Mouse (Mus musculus) liver, postnatal 0 days (tissue): ENCODE data around the gene Gripap1. TPM values are rescaled to one million over a fixed set of nuclear protein-coding genes. Genes with fewer than 3 reads are reported as not detected.

Experiments used
- ATAC-seq: fragments of 200-750 bp; cut with Nextera tagmentation; 2 replicates; pipeline ENCODE4 v1.8.0; 2017; ENCODE audit warnings: mild to moderate bottlenecking, moderate library complexity
- DNase-seq: peaks from one replicate; pipeline ENCODE4 v3.0.0-alpha.2; 2016
- H3K27ac ChIP-seq: fragments of 300-500 bp; sonication (generic); 2 replicates; pipeline ENCODE4 v1.5.1; 2014; ENCODE audit warnings: antibody characterized with exemption, moderate library complexity, mild to moderate bottlenecking, low read depth
- H3K27me3 ChIP-seq: fragments of 300-500 bp; sonication (generic); 2 replicates; pipeline ENCODE4 v1.6.1; 2014; ENCODE audit warnings: low read length, control low read depth, mixed read lengths; ENCODE audit not compliant: insufficient read depth
- H3K36me3 ChIP-seq: fragments of 300-500 bp; sonication (generic); replicated peaks from 2 replicates; pipeline ENCODE4 v1.6.1; 2014; ENCODE audit warnings: mild to moderate bottlenecking, control low read depth, low read length, moderate library complexity, mixed read lengths; ENCODE audit not compliant: insufficient read depth
- H3K4me1 ChIP-seq: fragments of 300-500 bp; sonication (generic); 2 replicates; pipeline ENCODE4 v1.6.1; 2014; ENCODE audit warnings: antibody characterized with exemption, mild to moderate bottlenecking, control low read depth; ENCODE audit not compliant: insufficient read depth
- H3K4me2 ChIP-seq: fragments of 300-500 bp; sonication (generic); 2 replicates; pipeline ENCODE4 v1.6.1; 2014; ENCODE audit warnings: low read depth, mild to moderate bottlenecking, low read length, moderate library complexity, mixed read lengths
- H3K4me3 ChIP-seq: fragments of 300-500 bp; sonication (generic); 2 replicates; pipeline ENCODE4 v1.5.1; 2014; ENCODE audit warnings: low read depth, low read length
- H3K9ac ChIP-seq: fragments of 300-500 bp; sonication (generic); replicated peaks from 2 replicates; pipeline ENCODE4 v1.6.1; 2014; ENCODE audit warnings: mild to moderate bottlenecking, moderate library complexity
- H3K9me3 ChIP-seq: fragments of 300-500 bp; sonication (generic); 2 replicates; pipeline ENCODE4 v1.6.1; 2016; ENCODE audit warnings: mild to moderate bottlenecking, control low read depth, low read length, mixed read lengths
- CTCF ChIP-seq: sonication (generic); IDR thresholded peaks from 2 replicates; pipeline ENCODE4 v1.5.1; 2016; ENCODE audit warnings: antibody characterized with exemption, low read depth
- EP300 ChIP-seq: IDR thresholded peaks from 2 replicates; pipeline ENCODE4 v1.6.1; 2016; ENCODE audit warnings: antibody characterized with exemption, low read depth, mild to moderate bottlenecking
- WGBS: fragments of 180-500 bp; shearing (Covaris S2); extraction: QIAGEN DNeasy Blood & Tissue Kit; methylation state at CpG from one replicate; pipeline ENCODE4 v1.1.7; 2014; ENCODE audit not compliant: insufficient replicate concordance; 5-methylcytosine and 5-hydroxymethylcytosine counted together
- polyA plus RNA-seq: library from polyadenylated mRNA; unstranded; fragments of >200 nt; fragmentation: Nextera tagmentation; extraction: Ambion mirVana; gene quantifications from 2 replicates; pipeline ENCODE4 v1.2.1, GENCODE M21; 2015

Gripap1 gene
- polyA plus RNA-seq, 1 experiment from 2014 or later = 16.4 TPM

DNA sequence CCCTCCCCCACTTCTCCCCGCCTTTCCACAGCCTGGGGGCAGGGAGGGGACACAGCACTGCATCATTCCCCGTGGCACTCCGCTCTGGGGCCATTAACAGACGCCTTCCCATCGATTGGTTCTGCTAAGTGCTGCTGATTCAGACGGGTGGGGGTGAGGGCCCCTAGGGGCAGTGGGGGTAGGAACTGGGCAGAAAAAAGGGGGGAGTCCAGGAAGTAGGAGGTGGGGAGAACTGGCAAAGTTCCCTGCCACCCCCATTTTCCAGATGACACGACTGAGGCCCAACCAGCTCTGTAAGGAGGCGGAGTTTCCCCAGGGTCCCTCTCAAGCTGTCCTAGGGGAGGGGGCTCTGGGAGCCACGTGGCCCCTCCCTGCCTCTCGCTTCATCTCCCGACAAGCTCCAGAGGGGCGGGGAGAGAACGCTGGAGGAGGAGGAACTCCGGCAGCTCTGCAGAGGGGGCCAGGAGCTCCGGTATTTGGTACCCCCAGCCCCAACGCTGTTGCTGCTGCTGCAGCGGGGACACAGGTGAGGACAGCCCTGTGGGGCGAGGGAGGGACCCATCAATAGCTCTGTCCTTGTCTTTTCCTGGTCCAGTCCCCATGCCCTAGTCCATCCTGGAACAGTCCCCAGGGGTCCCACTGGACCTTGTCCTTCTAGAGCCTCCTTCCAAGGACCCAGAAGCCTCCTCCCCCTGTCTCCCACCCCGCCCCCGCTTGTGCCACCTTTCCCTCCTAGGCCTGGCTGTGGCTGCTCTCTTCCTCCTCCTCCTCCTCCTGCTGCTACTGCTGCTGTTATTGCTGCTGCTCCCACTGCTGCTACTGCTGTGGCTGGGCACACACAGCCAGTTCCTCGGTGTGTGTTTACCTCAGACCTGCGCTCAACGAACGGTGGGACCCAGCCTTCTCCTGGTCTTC lies 32.6 kb downstream of the Gripap1 start, which contains the start of gene Kcnd1:
Kcnd1 (plus strand) TSS at position 425 of the 915 bp plus-strand sequence.
- Histone ChIP-seq H3K36me3 (peaks cover 11% of the 10 kb centered on the region), H3K9me3 (no peaks in the 10 kb centered on the region), H3K4me2 (peak within 1 kb of the TSS; percentile 57), H3K27ac (no peak within 1 kb of the TSS), H3K9ac (no peak within 1 kb of the TSS), H3K27me3 (no peaks in the 10 kb centered on the region), H3K4me1 (no peaks in the 10 kb centered on the region; the same call in none of the 2 replicates), H3K4me3 (peak within 1 kb of the TSS; percentile 17)
- DNase-seq (no peak), ATAC-seq (no peak)
- TF ChIP-seq EP300 (no peak), CTCF (no peak)
- WGBS = 18% methylated on average over 19 of the region's 24 CpGs

DNA sequence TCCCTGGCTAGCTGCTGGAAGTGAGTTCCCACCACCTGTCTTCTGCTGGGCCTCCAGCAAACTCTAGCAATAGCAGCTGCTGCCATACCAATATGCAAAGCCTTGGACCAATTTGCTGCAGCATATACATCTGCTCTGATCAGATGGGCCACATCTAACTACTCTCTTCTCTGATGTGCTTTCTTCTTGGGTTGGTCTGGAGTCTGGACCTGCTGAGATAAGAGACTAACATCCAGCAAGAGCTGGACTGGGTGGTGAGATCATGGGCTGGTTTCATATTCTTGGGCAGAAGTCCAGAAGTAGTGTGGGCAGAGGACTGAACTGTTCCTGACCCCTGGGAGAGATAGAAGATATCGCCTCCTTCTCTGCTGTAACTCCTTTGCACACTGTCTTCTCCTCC lies 47.6 kb downstream of the Gripap1 start:
- Histone ChIP-seq H3K27ac (peak overlapping the region; percentile 87), H3K9me3 (no peaks in the 10 kb centered on the region), H3K27me3 (no peaks in the 10 kb centered on the region), H3K4me1 (peaks cover 19% of the 10 kb centered on the region), H3K9ac (no peak overlapping the region), H3K4me2 (peak overlapping the region; percentile 47), H3K36me3 (no peaks in the 10 kb centered on the region), H3K4me3 (no peak overlapping the region)
- WGBS = 57% methylated on average over 1 of the region's 1 CpGs
- DNase-seq = no peak
- ATAC-seq = peak; percentile 20
- TF ChIP-seq CTCF (no peak), EP300 (peak; percentile 90)

- Histone ChIP-seq H3K4me3 (peak overlapping the region; percentile 84; the same call in 1 of the 2 replicates), H3K9ac (0 out of 2 replicates have a peak overlapping the region, but pooled peaks have one; percentile 26)
- 18% methylated on average over 7 of the region's 7 CpGs for WGBS
Observed at GRCm38 (mm10) chrX:7840842-7841162, 51.2 kb downstream of the Gripap1 start.

DNA sequence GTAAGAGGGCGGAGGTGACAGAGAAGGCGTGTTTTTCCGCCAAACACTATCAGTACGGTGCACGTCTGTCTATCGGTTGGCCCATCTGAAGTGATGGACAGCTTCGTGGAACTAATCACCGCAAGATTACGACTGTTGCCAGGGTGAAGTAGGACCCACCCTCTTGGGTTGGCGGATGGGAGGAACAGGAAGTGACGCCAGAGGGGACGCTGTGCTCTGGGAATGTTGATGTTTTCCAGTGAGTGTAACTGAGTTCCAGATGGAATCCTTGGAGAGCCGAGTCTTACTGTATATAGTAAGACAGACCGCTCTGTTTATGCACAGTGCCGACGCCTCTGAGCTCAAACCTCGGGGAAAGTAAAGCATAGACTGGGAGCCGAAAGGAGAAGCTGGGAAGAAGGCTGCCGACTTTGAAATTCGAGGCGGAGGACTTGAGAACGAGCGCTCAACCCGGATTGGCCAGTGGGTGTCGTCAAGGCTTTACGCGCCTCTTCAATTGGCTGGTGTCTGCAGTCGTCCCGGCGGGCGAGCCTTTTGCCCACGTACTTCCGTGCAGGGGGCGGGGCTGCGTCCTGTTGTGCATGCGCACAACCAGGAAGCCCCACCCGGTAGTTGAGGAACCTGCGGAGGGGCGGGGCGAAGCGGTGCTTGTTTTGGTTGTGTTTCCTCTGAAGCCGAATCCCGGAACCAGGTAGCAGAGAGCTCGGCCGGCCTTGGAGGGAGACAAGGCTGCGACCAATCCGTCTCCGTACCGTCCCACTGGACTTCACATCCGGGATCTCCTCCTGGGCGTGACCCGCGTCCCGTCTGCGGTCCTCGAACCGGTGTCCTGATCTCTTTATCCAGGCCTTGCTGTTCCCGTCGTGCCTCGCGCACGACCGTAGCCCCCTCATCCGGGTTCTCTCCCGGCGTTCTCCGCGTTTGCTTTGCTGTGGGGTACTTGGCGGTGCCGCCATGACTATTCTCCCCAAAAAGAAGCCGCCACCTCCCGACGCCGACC lies 51.9 kb downstream of the Gripap1 start, which contains the start of gene Otud5:
Otud5 (plus strand) TSS at position 202 of the 1,000 bp plus-strand sequence.
- peak within 1 kb of the TSS; percentile 84 for H3K4me3 ChIP-seq
- no peaks in the 10 kb centered on the region for H3K27me3 ChIP-seq
- 13% methylated on average over 65 of the region's 74 CpGs for WGBS
- no peaks in the 10 kb centered on the region for H3K9me3 ChIP-seq
- H3K4me1 ChIP-seq = peaks cover 16% of the 10 kb centered on the region
- H3K36me3 ChIP-seq = peaks cover 8% of the 10 kb centered on the region
- TF ChIP-seq EP300 (peak; percentile 85; the same call in 1 of the 2 replicates), CTCF (no peak)
- DNase-seq (peak; percentile 96), ATAC-seq (peak; percentile 90)
- peak within 1 kb of the TSS; percentile 89 for H3K9ac ChIP-seq
- peak within 1 kb of the TSS; percentile 98 for H3K27ac ChIP-seq
- H3K4me2 ChIP-seq = peak within 1 kb of the TSS; percentile 76

More at GRCm38 (mm10) chrX:7840842-7841162, 51.2 kb downstream of the Gripap1 start:
- Histone ChIP-seq H3K4me1 (peaks cover 17% of the 10 kb centered on the region), H3K36me3 (peaks cover 8% of the 10 kb centered on the region), H3K27me3 (no peaks in the 10 kb centered on the region), H3K9me3 (no peaks in the 10 kb centered on the region), H3K27ac (peak overlapping the region; percentile 89), H3K4me2 (peak overlapping the region; percentile 59)
- DNase-seq (no peak), ATAC-seq (no peak)
- TF ChIP-seq CTCF = no peak

GRCm38 (mm10) chrX:7842318-7842717 lies 52.8 kb downstream of the Gripap1 start:
- 30% methylated on average over 38 of the region's 42 CpGs for WGBS
- ATAC-seq (no peak), DNase-seq (peak; percentile 58)
- Histone ChIP-seq H3K4me3 (peak overlapping the region; percentile 84), H3K9me3 (no peaks in the 10 kb centered on the region), H3K9ac (peak overlapping the region; percentile 89), H3K36me3 (peaks cover 8% of the 10 kb centered on the region), H3K4me2 (peak overlapping the region; percentile 76), H3K27ac (peak overlapping the region; percentile 98), H3K27me3 (no peaks in the 10 kb centered on the region), H3K4me1 (peaks cover 14% of the 10 kb centered on the region)
- no peak for TF ChIP-seq CTCF
- TF ChIP-seq EP300 = no peak
